Mouse (Mus musculus) midbrain, embryonic 11.5 days (tissue): ENCODE measurements around the gene Adgrf3. TPM values are rescaled to one million over a fixed set of nuclear protein-coding genes. Genes with fewer than 3 reads are reported as not detected.

Experiments used
- ATAC-seq: fragments of 200-750 bp; cut with Nextera tagmentation; 2 replicates; pipeline ENCODE4 v1.8.0; 2017; ENCODE audit warnings: moderate TSS enrichment, moderate library complexity; ENCODE audit not compliant: low FRiP score
- DNase-seq: peaks from one replicate; pipeline ENCODE4 v3.0.0; 2015; ENCODE audit warnings: low spot score; ENCODE audit errors: missing footprints
- H3K27ac ChIP-seq: fragments of 300-500 bp; sonication (generic); 2 replicates; pipeline ENCODE4 v1.5.1; 2014; ENCODE audit warnings: low read depth, low read length
- H3K27me3 ChIP-seq: fragments of 300-500 bp; sonication (generic); 2 replicates; pipeline ENCODE4 v1.6.1; 2014; ENCODE audit warnings: mild to moderate bottlenecking, low read length, moderate library complexity, mixed read lengths; ENCODE audit not compliant: control insufficient read depth, insufficient read depth
- H3K36me3 ChIP-seq: fragments of 300-500 bp; sonication (generic); 2 replicates; pipeline ENCODE4 v1.6.1; 2014; ENCODE audit warnings: mild to moderate bottlenecking, low read length, moderate library complexity, mixed read lengths; ENCODE audit not compliant: control insufficient read depth, insufficient read depth
- H3K4me1 ChIP-seq: fragments of 300-500 bp; sonication (generic); 2 replicates; pipeline ENCODE4 v1.6.1; 2014; ENCODE audit warnings: low read length; ENCODE audit not compliant: control insufficient read depth, insufficient read depth
- H3K4me2 ChIP-seq: fragments of 300-500 bp; sonication (generic); 2 replicates; pipeline ENCODE4 v1.6.1; 2014; ENCODE audit warnings: mild to moderate bottlenecking, moderate library complexity
- H3K4me3 ChIP-seq: fragments of 300-500 bp; sonication (generic); 2 replicates; pipeline ENCODE4 v1.5.1; 2014; ENCODE audit warnings: low read depth, low read length
- H3K9ac ChIP-seq: fragments of 300-500 bp; sonication (generic); 2 replicates; pipeline ENCODE4 v1.6.1; 2014; ENCODE audit warnings: low read length
- H3K9me3 ChIP-seq: fragments of 300-500 bp; sonication (generic); 2 replicates; pipeline ENCODE4 v1.6.1; 2016; ENCODE audit warnings: low read length; ENCODE audit not compliant: control insufficient read depth
- WGBS: fragments of 180-500 bp; shearing (Covaris S2); extraction: QIAGEN DNeasy Blood & Tissue Kit; methylation state at CpG from one replicate; pipeline ENCODE4 v1.1.7; 2014; 5-methylcytosine and 5-hydroxymethylcytosine counted together
- microRNA counts: library from miRNA; unstranded; fragments of <30 nt; microRNA quantifications from one replicate; lab custom pipeline; 2015
- microRNA-seq: library from miRNA; unstranded; fragments of <30 nt; microRNA quantifications from one replicate; pipeline ENCODE4, GENCODE M21; 2017
- polyA plus RNA-seq: library from polyadenylated mRNA; unstranded; fragments of >200 nt; fragmentation: Nextera tagmentation; extraction: Ambion mirVana; gene quantifications from 2 replicates; pipeline ENCODE4 v1.2.1, GENCODE M21; 2014

The Adgrf3 gene
- polyA plus RNA-seq, 1 experiment from 2014 or later = not detected

DNA sequence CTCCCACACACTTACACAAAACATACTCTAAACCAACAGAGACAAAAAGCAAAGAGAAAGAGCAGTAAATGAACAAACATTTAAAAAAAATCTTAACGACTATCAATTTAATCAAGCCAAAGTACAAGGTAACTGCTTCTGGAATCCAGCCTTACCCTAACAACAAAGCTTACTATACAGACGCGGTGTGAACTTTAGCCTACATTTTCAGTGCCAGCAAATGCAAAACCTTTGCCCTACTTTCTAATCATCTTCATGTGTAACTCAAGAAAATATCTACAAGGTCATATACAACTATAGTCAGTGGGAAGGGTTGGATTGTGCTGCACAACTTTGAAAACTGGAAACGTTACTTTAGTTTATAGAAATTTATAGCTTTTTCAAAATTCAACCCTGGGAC lies 53.5 kb downstream of the Adgrf3 start:
- H3K4me2 ChIP-seq = no peak overlapping the region
- no peak overlapping the region for H3K4me3 ChIP-seq
- ATAC-seq (no peak), DNase-seq (no peak)
- H3K4me1 ChIP-seq = 0 out of 2 replicates have a peak, but pooled peaks cover 3% of the 10 kb centered on the region
- H3K27ac ChIP-seq = no peak overlapping the region
- no peaks in the 10 kb centered on the region for H3K36me3 ChIP-seq
- 83% methylated on average over 4 of the region's 4 CpGs for WGBS
- H3K27me3 ChIP-seq = no peaks in the 10 kb centered on the region
- H3K9me3 ChIP-seq = no peaks in the 10 kb centered on the region
- H3K9ac ChIP-seq = no peak overlapping the region

DNA sequence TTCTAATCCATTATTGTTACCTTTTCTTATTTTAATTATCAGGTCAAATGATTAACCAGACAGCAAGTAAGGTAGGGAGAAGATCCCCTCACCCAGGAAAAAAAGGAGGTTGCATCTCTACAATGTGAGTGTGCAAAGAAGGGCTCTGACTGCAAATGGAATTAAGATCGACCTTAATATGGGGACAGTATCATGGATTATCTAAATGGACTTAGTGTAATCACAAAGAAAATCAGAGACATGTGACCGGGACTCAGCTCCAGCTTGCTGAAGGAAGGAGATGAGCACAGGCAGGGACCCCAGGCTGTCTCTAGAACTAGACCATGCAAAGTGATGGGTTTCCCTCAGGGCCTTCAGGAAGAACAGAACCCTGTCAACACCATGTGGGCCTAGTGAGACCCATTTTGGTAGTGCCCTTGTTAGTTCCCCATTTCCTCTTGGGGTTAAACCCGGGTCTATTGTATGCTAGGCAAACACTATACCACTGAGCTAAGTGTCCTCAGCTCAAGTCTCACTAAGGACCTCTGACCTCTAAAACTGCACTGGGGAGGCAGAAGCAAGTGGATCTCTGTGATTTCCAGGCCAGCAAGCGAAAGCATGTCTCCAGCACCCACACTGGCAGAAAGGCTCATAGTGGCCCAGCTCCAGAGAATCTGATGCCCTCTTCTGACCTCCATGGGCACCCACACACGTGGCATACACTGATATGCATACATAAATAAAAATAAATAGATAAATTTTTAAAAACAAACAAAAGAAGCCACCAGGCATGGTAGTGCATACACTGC lies 57.2 kb downstream of the Adgrf3 start:
- Histone ChIP-seq H3K9me3 (no peaks in the 10 kb centered on the region), H3K4me3 (no peak overlapping the region), H3K4me2 (no peak overlapping the region), H3K4me1 (no peaks in the 10 kb centered on the region), H3K27me3 (no peaks in the 10 kb centered on the region), H3K27ac (no peak overlapping the region), H3K36me3 (peaks cover 11% of the 10 kb centered on the region), H3K9ac (no peak overlapping the region)
- ATAC-seq = no peak
- WGBS = 85% methylated on average over 5 of the region's 5 CpGs
- peak; percentile 26 for DNase-seq

DNA sequence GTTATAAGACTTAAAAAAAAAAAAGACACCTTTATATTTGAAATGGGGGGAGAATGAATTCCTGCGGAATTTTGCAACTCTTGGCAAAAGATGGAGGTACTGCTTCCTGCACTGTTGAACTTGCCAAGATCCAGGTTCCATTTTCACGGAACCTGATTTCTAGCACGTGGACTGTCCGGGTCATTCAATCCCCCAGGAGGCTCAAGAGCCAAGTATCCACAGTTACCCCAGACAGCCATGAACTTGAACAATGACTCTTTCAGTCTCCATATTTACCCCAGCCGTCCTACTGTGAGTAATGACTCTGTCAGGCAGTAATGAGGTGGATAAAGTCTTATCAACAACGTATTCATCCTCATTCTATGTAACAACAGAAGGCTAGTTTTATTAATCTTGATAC lies 59.0 kb downstream of the Adgrf3 start:
- Histone ChIP-seq H3K9me3 (no peaks in the 10 kb centered on the region), H3K27ac (no peak overlapping the region), H3K36me3 (peaks cover 11% of the 10 kb centered on the region), H3K4me2 (no peak overlapping the region), H3K4me3 (no peak overlapping the region), H3K9ac (no peak overlapping the region), H3K27me3 (no peaks in the 10 kb centered on the region), H3K4me1 (no peaks in the 10 kb centered on the region)
- 95% methylated on average over 6 of the region's 6 CpGs for WGBS
- DNase-seq = no peak
- no peak for ATAC-seq

MicroRNAs within 50 kb of the gene (microRNA counts, 519-probe panel; counts per million panel counts)
- microRNA mmu-miR-1960 (lab: Ali Mortazavi, UCI) = not detected

Small RNA genes within 50 kb of the gene (microRNA-seq; reads per million reads assigned to microRNA genes)
- gene Mir1960 = 1.9 reads per million, percentile 3 among the genes with 10 or more reads in this experiment

Other genes with a start within 250 kb of the Adgrf3 start
- 0.07 TPM in 1 of 2 replicates, not detected in the other for gene Il6, start 192.6 kb downstream of the Adgrf3 start, polyA plus RNA-seq
- gene Tyms, start 132.1 kb downstream of the Adgrf3 start, polyA plus RNA-seq = 268 and 278 TPM in 2 replicates
- gene Garem2, start 100.6 kb downstream of the Adgrf3 start, polyA plus RNA-seq = 14.3 and 15.3 TPM in 2 replicates
- 3.7 and 4.5 TPM in 2 replicates for gene 3110082J24Rik, start 99.6 kb downstream of the Adgrf3 start, polyA plus RNA-seq
- 75.1 and 87.0 TPM in 2 replicates for gene Hadha, start 50.6 kb downstream of the Adgrf3 start, polyA plus RNA-seq
- gene Hadhb, start 50.5 kb downstream of the Adgrf3 start, polyA plus RNA-seq = 107 and 114 TPM in 2 replicates
- 21.8 and 22.0 TPM in 2 replicates for gene Selenoi, start 26.9 kb upstream of the Adgrf3 start, polyA plus RNA-seq
- gene Drc1, start 75.7 kb upstream of the Adgrf3 start, polyA plus RNA-seq = 0.68 and 0.73 TPM in 2 replicates